Mouse (Mus musculus) stomach, embryonic 14.5 days (tissue): ENCODE results near the gene Unc5cl. TPM values are rescaled to one million over a fixed set of nuclear protein-coding genes. Genes with fewer than 3 reads are reported as not detected.

Experiments
- polyA plus RNA-seq: library from polyadenylated mRNA; unstranded; fragments of >200 nt; fragmentation: Nextera tagmentation; extraction: Ambion mirVana; gene quantifications from 2 replicates; pipeline ENCODE4 v1.2.1, GENCODE M21; 2014

Unc5cl gene
- polyA plus RNA-seq, 1 experiment from 2014 or later, result 11.6 TPM

Other genes starting within 250 kb of the Unc5cl start
- gene Trem1, start 222.1 kb upstream of the Unc5cl start, polyA plus RNA-seq, result not detected in 2 replicates
- not detected in 2 replicates for gene Trem3, start 207.1 kb upstream of the Unc5cl start, polyA plus RNA-seq
- gene Treml4, start 190.6 kb upstream of the Unc5cl start, polyA plus RNA-seq, result 0.34 and 0.69 TPM in 2 replicates
- 0.08 and 0.17 TPM in 2 replicates for gene Treml2, start 155.4 kb upstream of the Unc5cl start, polyA plus RNA-seq
- gene B430306N03Rik, start 138.8 kb upstream of the Unc5cl start, polyA plus RNA-seq, result 0.51 and 0.59 TPM in 2 replicates
- gene Trem2, start 108.5 kb upstream of the Unc5cl start, polyA plus RNA-seq, result 4.4 and 5.7 TPM in 2 replicates
- gene Treml1, start 95.0 kb upstream of the Unc5cl start, polyA plus RNA-seq, result 0.45 and 0.98 TPM in 2 replicates
- 24.1 and 26.5 TPM in 2 replicates for gene Nfya, start 45.0 kb upstream of the Unc5cl start, polyA plus RNA-seq
- 62.8 and 67.4 TPM in 2 replicates for gene Oard1, start 44.9 kb upstream of the Unc5cl start, polyA plus RNA-seq
- gene Apobec2, start 22.0 kb upstream of the Unc5cl start, polyA plus RNA-seq, result 2.9 and 3.5 TPM in 2 replicates
- gene Tspo2, start 3.4 kb upstream of the Unc5cl start, polyA plus RNA-seq, result 0.82 and 1.5 TPM in 2 replicates